19 mouse cellular contexts compared by ENCODE assay signal in the genomic region with DNA sequence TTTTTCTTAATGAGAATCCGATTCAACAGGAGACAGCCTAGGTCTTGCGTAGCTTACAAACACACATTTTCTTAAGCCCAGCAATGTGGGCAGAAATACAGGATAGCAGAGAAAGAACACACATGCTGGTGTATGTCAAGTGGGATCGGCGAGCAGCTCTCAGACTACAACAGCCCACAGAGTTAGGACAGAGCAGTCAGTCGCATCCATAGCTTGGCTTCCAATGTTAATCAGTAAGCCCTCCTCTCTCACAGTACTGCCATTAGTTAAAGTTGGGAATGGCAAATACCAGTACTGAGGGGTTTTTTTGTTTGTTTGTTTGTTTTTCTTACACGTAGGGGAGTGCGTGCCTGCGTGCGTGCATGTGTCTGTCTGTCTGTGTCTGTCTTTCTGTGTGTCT.
"Had no signal": no experiment of that assay in that cellular context is flagged by ENCODE, and none has a peak within 500 bp of the region (broad histone marks: within the 10 kb centered on the region; RNA-seq: fewer than 3 reads in every experiment).

No protein-coding gene starts in this region.

- H3K27ac ChIP-seq: midbrain, embryonic 10.5 days; midbrain, embryonic 12.5 days; neural tube, embryonic 13.5 days; neural tube, embryonic 15.5 days had no signal

- H3K36me3 ChIP-seq: midbrain, embryonic 10.5 days; midbrain, embryonic 12.5 days; neural tube, embryonic 13.5 days; neural tube, embryonic 15.5 days had no signal

- H3K9ac ChIP-seq: lung, embryonic 14.5 days; midbrain, embryonic 12.5 days; neural tube, embryonic 13.5 days; neural tube, embryonic 15.5 days had no signal

- H3K9me3 ChIP-seq: midbrain, embryonic 10.5 days; midbrain, embryonic 12.5 days; neural tube, embryonic 13.5 days; neural tube, embryonic 15.5 days had no signal

- H3K4me3 ChIP-seq: midbrain, embryonic 10.5 days; midbrain, embryonic 12.5 days; myocyte; neural tube, embryonic 13.5 days; neural tube, embryonic 15.5 days had no signal

- DNase-seq: lung, adult 18-20 months; lung, embryonic 14.5 days; lung, postnatal 10 days; lung, postnatal 4 days; midbrain, embryonic 14.5 days; retina, postnatal 1 day; right cerebral cortex, adult 18-20 months; right cerebral cortex, postnatal 25 days; right cerebral cortex, postnatal 4 days; spleen, adult 18-20 months; thymus, adult 18-20 months; thymus, postnatal 14 days; thymus, postnatal 36 days had no signal

- H3K4me1 ChIP-seq: neural tube, embryonic 13.5 days; neural tube, embryonic 15.5 days had no signal

- H3K4me2 ChIP-seq: lung, embryonic 14.5 days; midbrain, embryonic 12.5 days; neural tube, embryonic 13.5 days; neural tube, embryonic 15.5 days had no signal

- ATAC-seq: midbrain, embryonic 16.5 days had no signal
